Mouse (Mus musculus) lung, embryonic 16.5 days (tissue): ENCODE data around the gene Sec14l5. TPM values are rescaled to one million over a fixed set of nuclear protein-coding genes. Genes with fewer than 3 reads are reported as not detected.

Experiments used
- ATAC-seq: fragments of 200-750 bp; cut with Nextera tagmentation; 2 replicates; pipeline ENCODE4 v1.8.0; 2017; ENCODE audit warnings: low read depth, mild to moderate bottlenecking, moderate library complexity
- H3K27ac ChIP-seq: fragments of 300-500 bp; sonication (generic); 2 replicates; pipeline ENCODE4 v1.5.1; 2014; ENCODE audit warnings: mild to moderate bottlenecking, control low read depth, low read length
- H3K27me3 ChIP-seq: fragments of 300-500 bp; sonication (generic); 2 replicates; pipeline ENCODE4 v1.6.1; 2014; ENCODE audit warnings: low read depth, low read length, mixed read lengths; ENCODE audit not compliant: control insufficient read depth, insufficient read depth
- H3K36me3 ChIP-seq: fragments of 300-500 bp; sonication (generic); 2 replicates; pipeline ENCODE4 v1.6.1; 2014; ENCODE audit warnings: low read length; ENCODE audit not compliant: control insufficient read depth, insufficient read depth
- H3K4me1 ChIP-seq: fragments of 300-500 bp; sonication (generic); replicated peaks from 2 replicates; pipeline ENCODE4 v1.6.1; 2014; ENCODE audit warnings: low read length, mixed read lengths; ENCODE audit not compliant: control insufficient read depth, insufficient read depth
- H3K4me2 ChIP-seq: fragments of 300-500 bp; sonication (generic); 2 replicates; pipeline ENCODE4 v1.6.1; 2014; ENCODE audit warnings: low read depth, low read length, control low read depth
- H3K4me3 ChIP-seq: fragments of 300-500 bp; sonication (generic); 2 replicates; pipeline ENCODE4 v1.5.1; 2014; ENCODE audit warnings: mild to moderate bottlenecking, low read length, control low read depth
- H3K9ac ChIP-seq: fragments of 300-500 bp; sonication (generic); 2 replicates; pipeline ENCODE4 v1.6.1; 2014; ENCODE audit warnings: low read length, control low read depth
- H3K9me3 ChIP-seq: fragments of 300-500 bp; sonication (generic); 2 replicates; pipeline ENCODE4 v1.6.1; 2016; ENCODE audit warnings: low read length; ENCODE audit not compliant: control insufficient read depth
- WGBS: fragments of 180-500 bp; shearing (Covaris S2); extraction: QIAGEN DNeasy Blood & Tissue Kit; methylation state at CpG from one replicate; pipeline ENCODE4 v1.1.7; 2014; 5-methylcytosine and 5-hydroxymethylcytosine counted together
- polyA plus RNA-seq: library from polyadenylated mRNA; unstranded; fragments of >200 nt; fragmentation: Nextera tagmentation; extraction: Ambion mirVana; gene quantifications from 2 replicates; pipeline ENCODE4 v1.2.1, GENCODE M21; 2015

The Sec14l5 gene
- polyA plus RNA-seq, 1 experiment from 2014 or later = 0.78 TPM

DNA sequence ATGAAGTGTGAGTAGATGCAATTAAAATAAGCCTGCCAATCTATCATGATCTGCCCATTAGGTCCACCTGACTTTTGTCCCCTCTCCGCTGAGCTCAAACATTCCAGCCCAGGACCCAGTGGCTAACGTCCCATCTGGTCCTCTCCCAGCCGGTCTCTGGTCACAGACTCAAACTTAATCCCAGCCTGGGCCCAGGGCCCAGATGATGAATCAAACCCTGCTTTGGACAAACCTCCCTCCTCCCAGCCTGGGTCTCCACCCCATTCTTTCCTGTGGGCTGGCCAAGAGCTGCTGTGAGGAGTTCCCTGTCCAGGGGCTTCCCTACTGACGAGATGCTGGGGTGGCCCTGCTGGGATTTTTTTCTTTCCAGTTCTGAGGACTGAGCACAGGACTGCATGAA is 7.2 kb upstream of the Sec14l5 start:
- H3K27ac ChIP-seq = no peak overlapping the region
- 46% methylated on average over 4 of the region's 4 CpGs for WGBS
- H3K27me3 ChIP-seq = no peaks in the 10 kb centered on the region
- H3K4me3 ChIP-seq = no peak overlapping the region
- peaks cover 11% of the 10 kb centered on the region for H3K4me1 ChIP-seq
- no peak overlapping the region for H3K9ac ChIP-seq
- no peak for ATAC-seq
- no peaks in the 10 kb centered on the region for H3K36me3 ChIP-seq
- no peak overlapping the region for H3K4me2 ChIP-seq
- no peaks in the 10 kb centered on the region for H3K9me3 ChIP-seq

- ATAC-seq = peak; percentile 31; the same call in 1 of the 2 replicates
- 0% methylated on average over 7 of the region's 7 CpGs for WGBS
- Histone ChIP-seq H3K27ac (no peak overlapping the region), H3K9me3 (no peaks in the 10 kb centered on the region), H3K9ac (no peak overlapping the region), H3K4me1 (peaks cover 12% of the 10 kb centered on the region), H3K4me3 (no peak overlapping the region), H3K4me2 (no peak overlapping the region), H3K27me3 (peaks cover 11% of the 10 kb centered on the region), H3K36me3 (no peaks in the 10 kb centered on the region)
These were observed 1.3 kb upstream of the Sec14l5 start for GRCm38 (mm10) chr16:5145570-5145969.

DNA sequence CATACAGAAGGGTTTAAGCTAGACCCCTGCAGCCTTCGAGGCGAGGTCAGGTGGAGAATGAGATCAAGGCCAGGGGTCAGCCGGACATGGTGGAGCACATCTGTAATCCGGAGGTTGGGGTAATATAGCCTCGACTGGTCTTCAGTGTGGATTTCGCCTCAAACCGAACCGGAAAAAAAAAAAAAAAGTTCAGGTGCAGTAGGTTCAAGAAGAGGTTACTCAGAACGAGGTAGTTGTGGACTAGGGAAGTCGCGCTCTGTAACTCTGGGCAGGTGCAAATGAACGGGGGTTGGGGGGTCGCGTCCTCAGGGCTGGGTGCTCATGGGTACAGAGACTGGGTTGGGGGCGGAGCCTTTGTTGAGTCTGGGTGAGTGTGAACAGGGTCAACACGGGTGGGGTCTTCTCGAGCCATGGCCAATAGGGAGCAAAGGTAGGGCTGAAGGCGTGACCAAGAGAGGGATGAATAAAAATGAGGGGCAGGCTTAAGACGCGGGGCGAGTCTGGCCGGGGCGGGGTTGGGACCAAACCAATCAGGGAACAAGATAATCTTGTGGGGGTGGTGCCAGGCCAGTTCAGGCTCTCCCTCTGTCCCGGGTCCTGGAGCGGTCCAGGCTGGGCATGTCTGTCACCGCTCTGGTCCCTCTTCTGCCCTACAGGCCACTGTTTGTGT is 407 bp upstream of the Sec14l5 start:
- peak overlapping the region; percentile 43 for H3K4me3 ChIP-seq
- peaks cover 11% of the 10 kb centered on the region for H3K27me3 ChIP-seq
- H3K4me2 ChIP-seq = peak overlapping the region; percentile 72
- H3K27ac ChIP-seq = 0 out of 2 replicates have a peak overlapping the region, but pooled peaks have one; percentile 44
- no peaks in the 10 kb centered on the region for H3K36me3 ChIP-seq
- peaks cover 12% of the 10 kb centered on the region for H3K4me1 ChIP-seq
- peak; percentile 96 for ATAC-seq
- H3K9me3 ChIP-seq = no peaks in the 10 kb centered on the region
- WGBS = 1% methylated on average over 26 of the region's 26 CpGs
- H3K9ac ChIP-seq = peak overlapping the region; percentile 35; the same call in 1 of the 2 replicates

GRCm38 (mm10) chr16:5150544-5150943 is 3.6 kb downstream of the Sec14l5 start:
- Histone ChIP-seq H3K4me2 (no peak overlapping the region), H3K27me3 (peaks cover 11% of the 10 kb centered on the region), H3K36me3 (no peaks in the 10 kb centered on the region), H3K9me3 (no peaks in the 10 kb centered on the region), H3K27ac (no peak overlapping the region), H3K9ac (no peak overlapping the region), H3K4me1 (peaks cover 17% of the 10 kb centered on the region), H3K4me3 (no peak overlapping the region)
- WGBS = 77% methylated on average over 10 of the region's 10 CpGs
- ATAC-seq = no peak

GRCm38 (mm10) chr16:5153299-5154026 is 6.6 kb downstream of the Sec14l5 start:
- H3K27ac ChIP-seq = peak overlapping the region; percentile 50
- no peaks in the 10 kb centered on the region for H3K9me3 ChIP-seq
- no peak overlapping the region for H3K4me3 ChIP-seq
- H3K9ac ChIP-seq = no peak overlapping the region
- no peaks in the 10 kb centered on the region for H3K36me3 ChIP-seq
- peak; percentile 62; the same call in 1 of the 2 replicates for ATAC-seq
- no peak overlapping the region for H3K4me2 ChIP-seq
- 33% methylated on average over 6 of the region's 6 CpGs for WGBS
- H3K4me1 ChIP-seq = peaks cover 4% of the 10 kb centered on the region; the same call in 1 of the 2 replicates
- no peaks in the 10 kb centered on the region; the same call in 1 of the 2 replicates for H3K27me3 ChIP-seq

- H3K27me3 ChIP-seq = no peaks in the 10 kb centered on the region
- no peaks in the 10 kb centered on the region for H3K9me3 ChIP-seq
- H3K4me2 ChIP-seq = no peak overlapping the region
- no peak overlapping the region for H3K4me3 ChIP-seq
- peaks cover 4% of the 10 kb centered on the region; the same call in 1 of the 2 replicates for H3K4me1 ChIP-seq
- 35% methylated on average over 3 of the region's 3 CpGs for WGBS
- H3K9ac ChIP-seq = no peak overlapping the region
- ATAC-seq = no peak
- no peak overlapping the region for H3K27ac ChIP-seq
- H3K36me3 ChIP-seq = no peaks in the 10 kb centered on the region
These were observed 8.1 kb downstream of the Sec14l5 start for GRCm38 (mm10) chr16:5155014-5155413.

DNA sequence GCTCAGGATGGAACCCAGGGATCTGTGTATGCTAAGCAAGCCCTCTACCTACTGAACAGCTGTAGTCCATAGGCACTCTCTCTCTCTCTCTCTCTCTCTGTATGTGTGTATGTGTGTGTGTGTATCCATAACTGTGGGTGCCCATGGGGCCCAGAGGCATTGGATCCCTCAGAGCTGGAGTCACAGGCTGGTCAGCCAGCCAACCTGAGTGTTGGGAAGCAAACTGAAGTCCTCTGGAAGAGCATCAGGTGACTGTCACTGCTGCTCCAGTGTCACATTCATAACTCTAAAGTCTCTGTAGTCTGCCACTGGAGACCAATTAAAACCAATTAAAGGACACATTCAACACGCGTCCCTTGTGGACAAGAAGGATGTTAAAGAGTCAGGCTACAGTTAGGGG is 9.6 kb downstream of the Sec14l5 start:
- Histone ChIP-seq H3K9ac (no peak overlapping the region), H3K4me1 (peaks cover 4% of the 10 kb centered on the region; the same call in 1 of the 2 replicates), H3K4me3 (no peak overlapping the region), H3K4me2 (no peak overlapping the region), H3K27ac (no peak overlapping the region), H3K9me3 (no peaks in the 10 kb centered on the region), H3K36me3 (no peaks in the 10 kb centered on the region), H3K27me3 (no peaks in the 10 kb centered on the region)
- no peak for ATAC-seq
- WGBS = 48% methylated on average over 2 of the region's 2 CpGs

GRCm38 (mm10) chr16:5157113-5157512 is 10.2 kb downstream of the Sec14l5 start:
- 65% methylated on average over 3 of the region's 3 CpGs for WGBS
- Histone ChIP-seq H3K36me3 (no peaks in the 10 kb centered on the region), H3K4me3 (no peak overlapping the region), H3K4me1 (peaks cover 4% of the 10 kb centered on the region; the same call in 1 of the 2 replicates), H3K9me3 (no peaks in the 10 kb centered on the region), H3K27me3 (no peaks in the 10 kb centered on the region), H3K27ac (no peak overlapping the region), H3K4me2 (no peak overlapping the region), H3K9ac (no peak overlapping the region)
- ATAC-seq = no peak

GRCm38 (mm10) chr16:5159248-5159647 is 12.3 kb downstream of the Sec14l5 start:
- Histone ChIP-seq H3K9ac (no peak overlapping the region), H3K36me3 (no peaks in the 10 kb centered on the region), H3K27me3 (no peaks in the 10 kb centered on the region), H3K27ac (no peak overlapping the region), H3K4me1 (peaks cover 1% of the 10 kb centered on the region; the same call in 1 of the 2 replicates), H3K9me3 (no peaks in the 10 kb centered on the region), H3K4me2 (no peak overlapping the region), H3K4me3 (no peak overlapping the region)
- ATAC-seq = no peak
- 45% methylated on average over 8 of the region's 8 CpGs for WGBS
